Mouse (Mus musculus): ENCODE data around the gene Tmem131l. TPM values are rescaled to one million over a fixed set of nuclear protein-coding genes. Genes with fewer than 3 reads are reported as not detected.
"Not testable (repeated sequence)": the region's sequence is repeated elsewhere in the genome, so short reads cannot be mapped to it uniquely, and the experiment has no call there.

The Tmem131l gene
- total RNA-seq, 2 experiments from 2014 or later, result 19.6 to 26.4 TPM

DNA sequence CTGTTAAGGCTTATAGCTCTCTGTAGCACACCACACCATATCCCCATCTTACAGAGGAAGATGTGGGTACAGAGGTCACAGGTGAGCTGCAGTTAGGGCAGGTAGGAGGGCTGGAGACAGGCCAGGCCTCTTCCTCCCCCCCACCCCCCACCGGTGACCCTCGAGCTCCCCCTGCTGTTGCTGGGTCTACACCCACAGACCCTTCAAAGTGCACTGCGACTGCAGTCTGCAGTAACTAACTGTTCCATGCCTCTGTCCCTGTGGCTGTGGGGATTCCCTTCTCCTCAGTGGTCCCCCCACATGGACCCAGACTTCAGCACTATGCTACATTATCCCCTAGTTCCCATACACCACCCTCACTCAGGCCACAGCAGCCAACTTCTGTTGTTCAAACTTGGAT is 144.2 kb downstream of the Tmem131l start:
- no peak for DNase-seq (ENCODE audit: low spot score in 2 of 2)
- intact Hi-C loops (cut with DNase I), result loop anchor here (5.0 kb wide), 1 partner anchor 609 kb away; no protein-coding TSS in a partner anchor

GRCm38 (mm10) chr3:83895111-83895510 is 144.9 kb downstream of the Tmem131l start:
- no peak for DNase-seq (ENCODE audit: low spot score in 2 of 2)
- intact Hi-C loops (cut with DNase I), result loop anchor here (5.0 kb wide), 1 partner anchor 608 kb away; no protein-coding TSS in a partner anchor

- intact Hi-C loops (cut with DNase I), result no loop called here
- DNase-seq (ENCODE audit: low spot score in 2 of 2), result no peak
Measured at GRCm38 (mm10) chr3:83885163-83885562, 154.8 kb downstream of the Tmem131l start.

DNA sequence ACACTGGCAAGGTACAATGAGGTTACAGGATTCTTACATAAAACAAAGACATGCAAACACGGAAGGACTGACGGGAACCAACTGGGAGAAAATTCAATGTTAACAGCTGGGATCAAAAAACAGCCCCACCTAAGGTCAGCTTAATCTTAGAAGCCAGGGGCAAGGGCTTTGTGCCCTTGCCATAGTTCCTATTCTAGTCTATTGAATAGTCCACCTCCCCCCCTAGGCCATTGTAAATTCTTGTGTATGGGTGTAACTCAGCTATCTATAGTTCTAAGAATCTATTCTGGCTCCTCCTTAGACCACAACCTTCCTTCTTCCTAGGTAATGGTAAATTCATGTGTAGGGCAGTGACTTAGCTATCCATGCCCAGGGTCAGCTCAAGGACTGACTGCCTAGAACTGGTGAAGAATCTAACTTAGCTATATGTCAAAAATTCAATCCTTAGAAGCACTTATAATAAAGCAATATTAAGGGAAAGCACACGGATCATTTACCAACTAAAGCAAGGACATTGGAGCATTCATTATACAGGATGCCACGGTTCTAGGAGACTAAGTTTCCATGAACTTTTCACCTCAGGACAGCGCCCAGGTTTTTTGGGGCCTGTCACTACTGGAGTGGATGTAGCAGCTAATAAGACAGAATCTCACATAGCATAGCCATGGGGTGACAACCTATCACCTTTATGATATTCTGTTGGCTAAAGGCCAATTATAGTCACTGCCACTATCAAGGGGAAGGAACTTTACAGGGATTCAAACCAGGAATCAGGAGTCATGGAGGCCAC is 160.5 kb downstream of the Tmem131l start:
- DNase-seq (ENCODE audit: low spot score in 2 of 2); intact Hi-C loops (cut with DNase I): not testable (repeated sequence)

- intact Hi-C loops (cut with DNase I), result no loop called here
Measured at GRCm38 (mm10) chr3:83878801-83879200, 161.2 kb downstream of the Tmem131l start.

DNA sequence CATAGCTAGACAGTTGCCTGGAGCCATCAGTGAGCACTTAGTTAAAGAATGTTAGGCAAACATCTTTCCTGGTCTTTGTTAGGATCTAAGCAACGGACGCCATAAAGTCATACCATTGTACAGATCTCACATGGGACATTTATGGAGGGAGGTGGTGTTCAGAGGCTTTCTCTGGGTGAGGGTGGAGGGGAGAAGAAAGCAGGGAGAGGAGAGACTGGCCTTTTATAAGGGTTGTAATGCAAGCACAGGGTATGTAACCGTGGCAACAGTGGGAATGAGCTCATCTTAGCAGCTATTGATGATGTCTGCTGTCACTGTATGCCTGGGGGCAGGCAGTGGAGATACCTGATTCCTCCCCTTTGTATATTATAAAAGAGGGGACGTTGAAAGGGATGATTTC is 163.7 kb downstream of the Tmem131l start:
- DNase-seq (ENCODE audit: low spot score in 2 of 2), result no peak
- intact Hi-C loops (cut with DNase I), result no loop called here

More at GRCm38 (mm10) chr3:83878801-83879200, 161.2 kb downstream of the Tmem131l start:
- DNase-seq (ENCODE audit: low spot score in 2 of 2), result no peak

- intact Hi-C loops (cut with DNase I); DNase-seq (ENCODE audit: low spot score in 2 of 2): not testable (repeated sequence)
Measured at GRCm38 (mm10) chr3:83875078-83875477, 164.9 kb downstream of the Tmem131l start.

DNA sequence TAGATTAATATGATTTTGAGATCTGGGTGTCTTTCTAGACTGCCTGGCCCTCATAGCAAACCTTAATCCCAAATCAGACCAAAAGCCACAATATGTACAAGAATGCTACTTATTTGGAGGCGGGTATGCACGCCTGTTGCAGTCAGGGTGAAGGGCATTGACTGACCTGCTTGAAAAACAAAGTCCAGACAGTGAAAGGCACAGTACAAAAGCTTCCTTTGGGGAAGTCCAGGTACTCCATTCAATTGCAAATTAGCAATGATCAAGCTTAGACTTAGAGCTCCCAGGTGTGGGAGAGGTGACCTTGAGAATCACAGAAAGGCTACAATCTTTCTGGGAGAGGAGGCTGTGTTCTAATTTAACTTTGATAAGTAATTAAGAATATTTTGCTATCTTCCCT is 167.1 kb downstream of the Tmem131l start:
- DNase-seq (ENCODE audit: low spot score in 2 of 2); intact Hi-C loops (cut with DNase I): not testable (repeated sequence)

DNA sequence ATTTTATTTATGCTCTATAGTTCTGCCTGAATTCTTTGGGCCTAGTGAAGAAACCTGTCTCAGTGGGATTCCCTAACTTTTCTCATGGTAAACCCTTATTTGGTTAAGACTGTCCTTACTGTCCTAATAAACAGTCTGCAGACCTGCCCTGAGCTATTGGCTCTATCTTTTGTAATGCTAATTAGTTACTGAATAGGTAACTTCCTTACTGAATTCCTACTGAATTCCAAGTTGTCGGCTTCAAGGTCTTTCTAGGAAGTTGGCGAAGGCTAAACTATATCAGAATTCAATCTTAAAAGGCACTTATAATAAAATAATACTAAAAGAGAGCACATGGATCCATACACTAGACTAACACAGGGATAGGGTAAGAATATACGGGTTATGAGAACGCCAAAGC is 168.0 kb downstream of the Tmem131l start:
- DNase-seq (ENCODE audit: low spot score in 2 of 2); intact Hi-C loops (cut with DNase I): not testable (repeated sequence)

DNA sequence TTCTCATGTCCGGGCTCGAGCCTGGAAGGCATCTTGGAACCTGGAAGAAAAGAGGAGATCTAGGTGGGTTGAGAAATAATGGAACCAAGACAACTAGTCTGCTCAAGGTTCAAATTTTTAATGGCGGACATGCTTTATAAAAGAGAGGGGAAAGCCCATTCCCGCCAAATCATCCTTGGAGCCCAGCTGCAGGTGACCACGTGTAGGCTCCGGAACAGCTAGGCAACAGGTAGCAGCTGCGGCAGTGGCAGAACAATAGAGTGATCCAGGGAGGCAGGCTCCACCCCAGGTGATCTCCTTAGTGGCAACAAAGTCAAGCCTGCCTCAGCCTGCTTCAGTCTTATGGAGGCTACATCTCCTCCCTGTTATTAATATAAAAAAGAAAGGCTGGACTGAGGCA is 168.4 kb downstream of the Tmem131l start:
- DNase-seq (ENCODE audit: low spot score in 2 of 2); intact Hi-C loops (cut with DNase I): not testable (repeated sequence)

DNA sequence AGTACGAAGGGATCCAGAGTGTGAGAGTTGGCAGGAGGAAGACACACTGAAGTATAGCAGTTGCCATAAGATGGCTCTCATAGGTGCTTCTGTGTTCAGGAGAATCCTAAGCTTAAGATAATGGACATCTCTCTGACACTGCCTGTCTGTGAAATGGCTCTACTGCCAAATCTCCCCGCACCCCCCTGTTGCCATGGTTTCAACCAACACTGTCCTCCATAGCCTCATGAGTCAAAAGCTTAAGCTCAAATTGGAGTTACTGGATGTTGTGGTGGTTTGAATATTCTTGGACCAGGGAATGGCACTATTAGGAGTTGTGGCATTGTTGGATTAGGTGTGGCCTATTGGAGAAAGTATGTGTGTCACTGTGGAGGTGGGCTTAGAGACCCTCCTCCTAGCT is 170.2 kb downstream of the Tmem131l start:
- no peak for DNase-seq (ENCODE audit: low spot score in 2 of 2)
- intact Hi-C loops (cut with DNase I), result no loop called here

DNA sequence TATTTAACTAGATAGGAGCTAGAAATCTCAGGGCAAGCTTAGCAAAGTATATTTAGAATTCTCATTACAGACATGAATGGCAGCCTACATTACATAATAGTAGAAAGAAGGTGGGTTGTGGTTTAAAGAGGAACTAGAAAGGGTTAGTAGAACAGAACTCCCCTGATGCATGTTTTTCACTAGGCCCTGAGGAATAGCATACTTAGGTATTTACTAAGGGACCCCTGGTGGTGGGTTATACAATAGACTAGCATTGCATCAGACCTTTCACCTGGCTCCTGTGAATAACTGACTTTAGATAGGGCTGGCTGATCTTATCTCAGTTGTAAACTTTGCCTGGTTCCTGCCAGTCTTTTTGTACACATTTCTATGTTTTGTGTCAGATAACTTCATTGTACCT is 172.9 kb downstream of the Tmem131l start:
- intact Hi-C loops (cut with DNase I), result not testable (repeated sequence)

GRCm38 (mm10) chr3:83865216-83865615 is 174.8 kb downstream of the Tmem131l start:
- intact Hi-C loops (cut with DNase I), result no loop called here
- DNase-seq (ENCODE audit: low spot score in 2 of 2), result no peak

More for the DNA sequence above, 172.9 kb downstream of the Tmem131l start:
- DNase-seq (ENCODE audit: low spot score in 2 of 2), result not testable (repeated sequence)

DNA sequence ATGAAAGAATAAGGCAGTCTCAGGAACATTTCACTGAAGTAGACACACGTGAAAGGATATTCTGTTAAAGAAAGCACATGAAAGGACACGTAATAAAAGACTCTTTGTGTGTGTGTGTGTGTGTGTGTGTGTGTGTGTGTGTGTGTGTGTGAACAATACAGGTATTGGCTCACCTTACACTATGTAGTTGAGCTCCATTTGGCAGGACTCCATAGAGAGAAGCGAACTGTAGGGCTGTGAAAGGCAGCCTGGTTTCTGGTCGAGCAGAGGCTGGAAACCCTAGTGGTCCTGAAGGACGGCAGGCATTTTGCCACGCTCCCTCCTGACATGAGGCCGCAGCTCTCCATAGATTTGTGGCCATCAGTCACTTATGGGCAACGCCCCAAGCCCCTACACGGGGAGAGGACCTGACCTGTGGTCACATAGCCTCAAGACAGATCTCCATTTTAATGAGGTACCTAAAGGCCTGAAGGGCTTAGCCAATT is 175.9 kb downstream of the Tmem131l start:
- DNase-seq (ENCODE audit: low spot score in 2 of 2), result no peak
- intact Hi-C loops (cut with DNase I), result no loop called here

GRCm38 (mm10) chr3:83862956-83863355 is 177.0 kb downstream of the Tmem131l start:
- peak; percentile 50 to 90 for DNase-seq (ENCODE audit: low spot score in 2 of 2)
- intact Hi-C loops (cut with DNase I), result no loop called here

DNA sequence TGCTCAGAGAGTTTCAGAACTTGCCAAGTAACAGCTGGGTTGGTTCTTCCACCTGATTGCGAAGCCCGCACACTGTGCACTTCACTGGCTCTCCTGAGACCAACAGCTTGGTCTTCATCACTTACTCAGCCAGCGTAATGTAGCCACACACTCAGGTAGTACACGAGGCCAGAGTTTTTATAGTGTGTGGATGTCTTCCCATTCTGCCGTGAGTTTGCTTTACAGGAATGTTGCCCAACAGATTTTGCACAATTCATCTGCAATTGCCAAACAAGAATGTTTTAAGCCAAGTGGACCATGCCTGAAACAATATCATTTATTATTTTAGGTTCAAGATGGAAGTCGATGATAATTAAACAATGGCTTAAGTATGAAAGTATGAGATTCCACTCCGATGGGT is 180.4 kb downstream of the Tmem131l start:
- no peak for DNase-seq (ENCODE audit: low spot score in 2 of 2)
- intact Hi-C loops (cut with DNase I), result no loop called here

GRCm38 (mm10) chr3:83859071-83859470 is 180.9 kb downstream of the Tmem131l start:
- no peak for DNase-seq (ENCODE audit: low spot score in 2 of 2)
- intact Hi-C loops (cut with DNase I), result no loop called here

DNA sequence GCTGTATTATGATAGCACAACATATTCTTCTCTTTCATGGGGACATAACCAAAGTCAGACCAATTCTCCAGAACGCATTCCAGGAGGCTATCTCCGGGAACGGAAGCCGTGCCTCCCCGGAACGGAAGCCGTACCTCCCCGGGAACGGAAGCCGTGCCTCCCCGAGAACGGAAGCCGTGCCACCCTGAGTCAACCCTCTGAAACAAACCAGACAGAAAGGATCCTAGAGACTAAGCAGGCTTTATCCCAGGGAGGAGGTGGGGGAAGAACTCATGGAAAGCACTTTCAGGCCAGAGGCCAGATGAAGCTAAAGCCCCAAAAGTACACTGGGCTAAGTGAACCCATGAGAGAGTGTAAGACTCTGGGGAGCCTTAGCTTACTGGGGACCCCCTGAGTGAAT is 182.4 kb downstream of the Tmem131l start:
- intact Hi-C loops (cut with DNase I), result no loop called here
- no peak for DNase-seq (ENCODE audit: low spot score in 2 of 2)

GRCm38 (mm10) chr3:83855643-83856042 is 184.3 kb downstream of the Tmem131l start:
- intact Hi-C loops (cut with DNase I), result no loop called here
- no peak for DNase-seq (ENCODE audit: low spot score in 2 of 2)

DNA sequence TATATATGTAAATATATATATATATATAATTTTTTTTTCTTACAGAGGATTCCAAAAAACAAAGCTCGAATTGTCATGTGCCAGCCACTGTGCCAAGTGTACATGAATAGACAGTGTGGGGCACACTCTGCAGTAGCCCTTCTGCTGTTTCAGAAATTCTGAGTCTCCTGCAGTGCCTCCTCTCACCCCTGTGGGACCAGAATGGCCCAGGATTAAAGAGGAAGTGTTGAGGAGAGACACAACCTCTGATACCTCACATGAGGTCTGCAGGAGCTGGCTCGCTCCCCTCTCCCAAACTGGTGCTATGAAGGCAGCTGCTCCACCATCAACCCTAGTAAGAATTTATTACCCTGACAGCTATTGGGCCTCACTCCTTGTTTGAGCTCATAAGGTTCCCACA is 190.6 kb downstream of the Tmem131l start:
- intact Hi-C loops (cut with DNase I), result no loop called here

More for the DNA sequence above, 190.6 kb downstream of the Tmem131l start:
- no peak for DNase-seq (ENCODE audit: low spot score in 2 of 2)
